Mouse (Mus musculus): ENCODE measurements around the gene Pde4b. TPM values are rescaled to one million over a fixed set of nuclear protein-coding genes. Genes with fewer than 3 reads are reported as not detected.

The Pde4b gene
- total and polyA plus RNA-seq, 3 experiments: 0.27 TPM; not detected in 2

DNA sequence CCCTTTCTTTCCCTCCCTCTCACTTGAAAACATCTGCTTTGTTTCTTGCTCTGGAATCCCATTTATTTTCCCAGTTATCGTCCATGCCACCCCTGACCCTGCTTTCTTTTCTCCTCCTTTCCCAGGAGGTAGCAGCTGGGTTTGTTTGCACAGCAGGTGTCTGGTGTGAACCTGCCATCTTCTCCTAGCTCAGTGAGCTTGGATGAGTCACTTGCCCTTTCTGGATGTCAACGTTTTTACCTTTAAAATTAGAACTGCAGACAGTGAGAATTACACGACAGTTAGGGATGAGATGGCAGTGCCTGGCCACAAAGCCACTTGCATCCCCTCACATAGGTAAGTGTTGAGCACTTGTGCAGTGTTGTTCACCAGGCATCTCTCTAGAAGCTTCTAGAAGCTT lies 84.3 kb downstream of the Pde4b start:
- TF ChIP-seq GATA2 (IDR thresholded peaks at IDR 0.05; ENCODE audit: borderline replicate concordance, low read depth, low read length): no peak
- Histone ChIP-seq H3K4me1 (ENCODE audit: insufficient read depth, low read depth, low read length) (no peaks in the 10 kb centered on the region), H3K9me3 (replicated peaks) (peaks cover 14% of the 10 kb centered on the region), H3K27me3 (ENCODE audit: insufficient read depth, low read length) (no peaks in the 10 kb centered on the region), H3K36me3 (replicated peaks) (no peaks in the 10 kb centered on the region), H3K4me3 (ENCODE audit: low read depth, low read length) (no peak overlapping the region)
- ATAC-seq (ENCODE audit: extremely low read depth, insufficient number of reproducible peaks, low FRiP score, poor library complexity, severe bottlenecking): no peak
- DNase-seq (ENCODE audit: low spot score): no peak

DNA sequence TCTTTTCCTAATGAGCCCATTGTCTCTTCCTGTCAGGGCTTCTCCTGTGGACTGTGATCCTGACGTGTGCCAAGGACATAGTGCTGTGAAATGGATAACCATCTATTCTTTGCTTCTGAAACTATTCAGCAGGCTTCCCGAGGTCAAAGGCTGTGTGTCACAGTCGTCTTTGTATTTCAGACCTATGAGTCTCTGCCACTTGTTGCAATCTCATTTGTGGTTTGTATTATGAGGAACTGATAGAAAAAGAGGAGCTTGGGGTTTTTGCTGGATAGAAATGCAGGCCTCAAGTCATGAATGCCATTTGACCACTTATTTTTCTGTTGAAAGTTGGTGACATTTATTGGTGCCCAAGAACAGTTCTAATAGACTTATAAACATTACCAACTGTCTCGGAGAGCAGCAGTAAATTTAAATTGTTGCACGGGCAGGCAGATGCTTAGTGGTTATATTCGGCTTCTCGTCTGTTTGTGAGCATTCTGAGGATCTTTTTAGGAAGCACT lies 85.4 kb downstream of the Pde4b start:
- H3K9me3 ChIP-seq (replicated peaks): peaks cover 18% of the 10 kb centered on the region
- ATAC-seq (ENCODE audit: extremely low read depth, insufficient number of reproducible peaks, low FRiP score, poor library complexity, severe bottlenecking) (no peak), DNase-seq (ENCODE audit: low spot score) (no peak)
- H3K4me3 ChIP-seq (ENCODE audit: low read depth, low read length): no peak overlapping the region
- no peaks in the 10 kb centered on the region for H3K36me3 ChIP-seq (replicated peaks)
- no peaks in the 10 kb centered on the region for H3K4me1 ChIP-seq (ENCODE audit: insufficient read depth, low read depth, low read length)
- TF ChIP-seq POLR2AphosphoS5 (IDR thresholded peaks at IDR 0.05; ENCODE audit: insufficient replicate concordance, low read depth, low read length) (no peak), GATA1 (IDR thresholded peaks at IDR 0.05; ENCODE audit: borderline replicate concordance, low read length) (no peak), TAL1 (conservative IDR thresholded peaks at IDR 0.05; ENCODE audit: low read depth, low read length) (no peak), GATA2 (IDR thresholded peaks at IDR 0.05; ENCODE audit: borderline replicate concordance, low read depth, low read length) (no peak), CTCF (IDR thresholded peaks at IDR 0.05; ENCODE audit: low read depth, low read length) (no peak)
- no peaks in the 10 kb centered on the region for H3K27me3 ChIP-seq (ENCODE audit: insufficient read depth, low read length)

DNA sequence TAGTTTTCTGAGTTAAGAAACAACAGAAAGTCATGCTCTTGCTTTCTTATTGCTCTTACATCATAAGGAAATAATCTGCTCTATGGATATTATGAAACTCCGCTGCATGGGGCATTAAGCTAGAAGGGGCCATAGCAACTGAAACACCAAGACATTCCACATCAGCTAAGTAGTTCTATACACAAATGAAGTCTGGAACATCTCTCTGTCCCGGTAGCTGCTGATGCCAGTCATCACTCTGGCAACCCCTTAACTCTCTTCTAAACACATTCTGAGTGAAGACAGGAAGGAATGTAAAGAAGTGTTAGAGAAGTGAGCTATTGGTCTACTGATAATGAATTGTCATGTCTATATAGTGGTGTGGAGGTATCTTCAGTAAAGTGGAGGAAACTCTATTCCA lies 88.6 kb downstream of the Pde4b start:
- Histone ChIP-seq H3K4me3 (ENCODE audit: low read depth, low read length) (no peak overlapping the region), H3K27me3 (ENCODE audit: insufficient read depth, low read length) (no peaks in the 10 kb centered on the region), H3K9me3 (replicated peaks) (peaks cover 10% of the 10 kb centered on the region), H3K4me1 (ENCODE audit: insufficient read depth, low read depth, low read length) (no peaks in the 10 kb centered on the region), H3K36me3 (replicated peaks) (no peaks in the 10 kb centered on the region)
- ATAC-seq (ENCODE audit: extremely low read depth, insufficient number of reproducible peaks, low FRiP score, poor library complexity, severe bottlenecking) (no peak), DNase-seq (ENCODE audit: low spot score) (no peak)
- TF ChIP-seq CTCF (IDR thresholded peaks at IDR 0.05; ENCODE audit: low read depth, low read length) (no peak), POLR2AphosphoS5 (IDR thresholded peaks at IDR 0.05; ENCODE audit: insufficient replicate concordance, low read depth, low read length) (no peak), GATA2 (IDR thresholded peaks at IDR 0.05; ENCODE audit: borderline replicate concordance, low read depth, low read length) (no peak), GATA1 (IDR thresholded peaks at IDR 0.05; ENCODE audit: borderline replicate concordance, low read length) (no peak), TAL1 (conservative IDR thresholded peaks at IDR 0.05; ENCODE audit: low read depth, low read length) (no peak)

- no peak overlapping the region for H3K4me3 ChIP-seq (ENCODE audit: low read depth, low read length)
- no peaks in the 10 kb centered on the region for H3K36me3 ChIP-seq (replicated peaks)
- ATAC-seq (ENCODE audit: extremely low read depth, insufficient number of reproducible peaks, low FRiP score, poor library complexity, severe bottlenecking) (no peak), DNase-seq (ENCODE audit: low spot score) (no peak)
- no peaks in the 10 kb centered on the region for H3K27me3 ChIP-seq (ENCODE audit: insufficient read depth, low read length)
- no peak for TF ChIP-seq GATA2 (IDR thresholded peaks at IDR 0.05; ENCODE audit: borderline replicate concordance, low read depth, low read length)
- TF ChIP-seq POLR2AphosphoS5 (IDR thresholded peaks at IDR 0.05; ENCODE audit: insufficient replicate concordance, low read depth, low read length): no peak
- TF ChIP-seq TAL1 (conservative IDR thresholded peaks at IDR 0.05; ENCODE audit: low read depth, low read length): no peak
- no peak for TF ChIP-seq CTCF (IDR thresholded peaks at IDR 0.05; ENCODE audit: low read depth, low read length)
- H3K4me1 ChIP-seq (ENCODE audit: insufficient read depth, low read depth, low read length): no peaks in the 10 kb centered on the region
- peaks cover 7% of the 10 kb centered on the region for H3K9me3 ChIP-seq (replicated peaks)
Measured at GRCm38 (mm10) chr4:102177258-102177657, 89.9 kb downstream of the Pde4b start.

DNA sequence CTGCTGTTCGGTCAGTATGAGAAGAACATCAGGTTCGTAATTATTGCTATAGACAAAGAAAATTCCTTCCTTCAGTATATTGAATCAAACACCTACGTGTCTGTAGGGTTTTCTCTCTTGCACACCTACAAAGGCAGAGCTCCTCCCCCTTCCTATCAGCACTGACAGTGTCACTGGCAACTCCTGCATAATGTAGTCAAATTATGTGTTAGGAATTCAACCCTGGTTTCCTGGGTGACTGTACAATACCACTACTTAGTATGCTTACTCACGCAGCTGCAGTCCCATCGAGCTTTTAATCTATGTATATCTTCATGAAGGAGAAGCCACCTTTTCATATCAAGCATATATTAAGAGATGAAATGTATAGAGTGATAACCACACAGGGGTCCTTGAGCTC lies 99.5 kb downstream of the Pde4b start:
- TF ChIP-seq POLR2AphosphoS5 (IDR thresholded peaks at IDR 0.05; ENCODE audit: insufficient replicate concordance, low read depth, low read length): no peak
- TF ChIP-seq GATA1 (IDR thresholded peaks at IDR 0.05; ENCODE audit: borderline replicate concordance, low read length): no peak
- no peak for TF ChIP-seq TAL1 (conservative IDR thresholded peaks at IDR 0.05; ENCODE audit: low read depth, low read length)
- TF ChIP-seq CTCF (IDR thresholded peaks at IDR 0.05; ENCODE audit: low read depth, low read length): no peak
- TF ChIP-seq GATA2 (IDR thresholded peaks at IDR 0.05; ENCODE audit: borderline replicate concordance, low read depth, low read length): no peak

DNA sequence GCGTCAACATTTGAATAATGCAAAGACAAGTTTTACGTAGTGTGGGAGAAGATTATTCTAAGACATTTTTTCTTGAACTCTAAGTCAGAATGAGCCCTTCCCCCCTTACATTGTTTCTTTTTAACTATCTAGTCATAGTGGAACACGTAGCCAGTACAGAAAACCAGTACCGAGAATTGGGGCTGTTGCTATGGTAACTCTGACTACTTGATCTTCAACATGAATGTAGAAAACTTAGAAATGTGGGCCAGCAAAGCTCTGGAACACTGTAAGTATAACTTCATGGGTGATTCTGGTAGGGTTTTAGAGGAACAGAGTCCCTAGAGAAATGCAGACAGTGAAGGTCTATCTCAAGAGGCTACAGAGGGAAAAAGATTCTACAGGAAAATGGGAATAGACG lies 110.4 kb downstream of the Pde4b start:
- ATAC-seq (ENCODE audit: extremely low read depth, insufficient number of reproducible peaks, low FRiP score, poor library complexity, severe bottlenecking) (no peak), DNase-seq (ENCODE audit: low spot score) (no peak)
- no peaks in the 10 kb centered on the region for H3K27me3 ChIP-seq (ENCODE audit: insufficient read depth, low read length)
- no peak overlapping the region for H3K4me3 ChIP-seq (ENCODE audit: low read depth, low read length)
- H3K9me3 ChIP-seq (replicated peaks): peaks cover 13% of the 10 kb centered on the region
- no peaks in the 10 kb centered on the region for H3K4me1 ChIP-seq (ENCODE audit: insufficient read depth, low read depth, low read length)
- H3K36me3 ChIP-seq (replicated peaks): no peaks in the 10 kb centered on the region
- TF ChIP-seq CTCF (IDR thresholded peaks at IDR 0.05; ENCODE audit: low read depth, low read length) (no peak), GATA2 (IDR thresholded peaks at IDR 0.05; ENCODE audit: borderline replicate concordance, low read depth, low read length) (no peak), TAL1 (conservative IDR thresholded peaks at IDR 0.05; ENCODE audit: low read depth, low read length) (no peak), POLR2AphosphoS5 (IDR thresholded peaks at IDR 0.05; ENCODE audit: insufficient replicate concordance, low read depth, low read length) (no peak), GATA1 (IDR thresholded peaks at IDR 0.05; ENCODE audit: borderline replicate concordance, low read length) (no peak)

More for the DNA sequence above, 99.5 kb downstream of the Pde4b start:
- H3K4me1 ChIP-seq (ENCODE audit: insufficient read depth, low read depth, low read length): no peaks in the 10 kb centered on the region
- H3K36me3 ChIP-seq (replicated peaks): no peaks in the 10 kb centered on the region
- H3K27me3 ChIP-seq (ENCODE audit: insufficient read depth, low read length): no peaks in the 10 kb centered on the region
- peaks cover 17% of the 10 kb centered on the region for H3K9me3 ChIP-seq (replicated peaks)
- H3K4me3 ChIP-seq (ENCODE audit: low read depth, low read length): no peak overlapping the region
- ATAC-seq (ENCODE audit: extremely low read depth, insufficient number of reproducible peaks, low FRiP score, poor library complexity, severe bottlenecking): no peak
- no peak for DNase-seq (ENCODE audit: low spot score)

- Histone ChIP-seq H3K9me3 (replicated peaks) (peaks cover 12% of the 10 kb centered on the region; the same call in 1 of the 2 replicates), H3K4me3 (ENCODE audit: low read depth, low read length) (no peak overlapping the region), H3K27me3 (ENCODE audit: insufficient read depth, low read length) (no peaks in the 10 kb centered on the region), H3K36me3 (replicated peaks) (no peaks in the 10 kb centered on the region), H3K4me1 (ENCODE audit: insufficient read depth, low read depth, low read length) (no peaks in the 10 kb centered on the region)
- TF ChIP-seq TAL1 (conservative IDR thresholded peaks at IDR 0.05; ENCODE audit: low read depth, low read length) (no peak), POLR2AphosphoS5 (IDR thresholded peaks at IDR 0.05; ENCODE audit: insufficient replicate concordance, low read depth, low read length) (no peak), CTCF (IDR thresholded peaks at IDR 0.05; ENCODE audit: low read depth, low read length) (no peak), GATA1 (IDR thresholded peaks at IDR 0.05; ENCODE audit: borderline replicate concordance, low read length) (no peak)
- no peak for ATAC-seq (ENCODE audit: extremely low read depth, insufficient number of reproducible peaks, low FRiP score, poor library complexity, severe bottlenecking)
- DNase-seq (ENCODE audit: low spot score): no peak
Measured at GRCm38 (mm10) chr4:102209773-102210172, 122.4 kb downstream of the Pde4b start.
